Mouse (Mus musculus): ENCODE data around the gene Sult2a1. TPM values are rescaled to one million over a fixed set of nuclear protein-coding genes. Genes with fewer than 3 reads are reported as not detected.

The Sult2a1 gene
- polyA plus RNA-seq (2014; fragmentation: Illumina TruSeq; extraction: RNeasy Lipid Tissue Mini Kit (QIAGEN cat#74804); ENCODE audit: low read depth, low replicate concordance), result not detected

GRCm38 (mm10) chr7:13837309-13837708 lies at the start of gene Sult2a1:
Gene Sult2a1 (minus strand): TSS chr7:13837409.

Other genes with a start within 250 kb of the Sult2a1 start
- gene Sult2a5, start 213.4 kb downstream of the Sult2a1 start, polyA plus RNA-seq (2014; fragmentation: Illumina TruSeq; extraction: RNeasy Lipid Tissue Mini Kit (QIAGEN cat#74804); ENCODE audit: low read depth, low replicate concordance), result not detected
- gene Sult2a2, start 103.9 kb downstream of the Sult2a1 start, polyA plus RNA-seq (2014; fragmentation: Illumina TruSeq; extraction: RNeasy Lipid Tissue Mini Kit (QIAGEN cat#74804); ENCODE audit: low read depth, low replicate concordance), result not detected
- gene Sult2a4, start 152.2 kb upstream of the Sult2a1 start, polyA plus RNA-seq (2014; fragmentation: Illumina TruSeq; extraction: RNeasy Lipid Tissue Mini Kit (QIAGEN cat#74804); ENCODE audit: low read depth, low replicate concordance), result not detected

Data from kidney, adult 10 weeks (tissue).